Mouse (Mus musculus) intestine, postnatal 0 days (tissue): ENCODE data around the gene Cited2. TPM values are rescaled to one million over a fixed set of nuclear protein-coding genes. Genes with fewer than 3 reads are reported as not detected.

Experiments
- ATAC-seq: fragments of 200-750 bp; cut with Nextera tagmentation; 2 replicates; pipeline ENCODE4 v1.8.0; 2017; ENCODE audit warnings: mild to moderate bottlenecking, moderate TSS enrichment, moderate library complexity
- H3K27ac ChIP-seq: fragments of 300-500 bp; sonication (generic); 2 replicates; pipeline ENCODE4 v1.5.1; 2014; ENCODE audit warnings: mild to moderate bottlenecking, low read depth, low read length, moderate library complexity
- H3K27me3 ChIP-seq: fragments of 300-500 bp; sonication (generic); replicated peaks from 2 replicates; pipeline ENCODE4 v1.6.1; 2014; ENCODE audit warnings: low read length, mixed read lengths; ENCODE audit not compliant: control insufficient read depth, insufficient read depth
- H3K36me3 ChIP-seq: fragments of 300-500 bp; sonication (generic); 2 replicates; pipeline ENCODE4 v1.6.1; 2014; ENCODE audit warnings: mild to moderate bottlenecking, moderate library complexity; ENCODE audit not compliant: control insufficient read depth, insufficient read depth
- H3K4me1 ChIP-seq: fragments of 300-500 bp; sonication (generic); replicated peaks from 2 replicates; pipeline ENCODE4 v1.6.1; 2014; ENCODE audit warnings: antibody characterized with exemption, low read length, mixed read lengths; ENCODE audit not compliant: control insufficient read depth, insufficient read depth
- H3K4me2 ChIP-seq: fragments of 300-500 bp; sonication (generic); replicated peaks from 2 replicates; pipeline ENCODE4 v1.6.1; 2014; ENCODE audit warnings: low read depth, mild to moderate bottlenecking, moderate library complexity
- H3K4me3 ChIP-seq: fragments of 300-500 bp; sonication (generic); 2 replicates; pipeline ENCODE4 v1.5.1; 2014; ENCODE audit warnings: low read depth, low read length
- H3K9ac ChIP-seq: fragments of 300-500 bp; sonication (generic); 2 replicates; pipeline ENCODE4 v1.6.1; 2014; ENCODE audit warnings: mild to moderate bottlenecking, low read depth, low read length
- H3K9me3 ChIP-seq: fragments of 300-500 bp; sonication (generic); 2 replicates; pipeline ENCODE4 v1.6.1; 2016; ENCODE audit warnings: mixed run types; ENCODE audit not compliant: control insufficient read depth
- CTCF ChIP-seq: sonication (generic); IDR thresholded peaks from 2 replicates; pipeline ENCODE4 v1.5.1; 2016; ENCODE audit warnings: low read depth, mild to moderate bottlenecking, control low read depth, antibody characterized with exemption, moderate library complexity
- WGBS: fragments of 180-500 bp; shearing (Covaris S2); extraction: QIAGEN DNeasy Blood & Tissue Kit; methylation state at CpG from one replicate; pipeline ENCODE4 v1.1.7; 2014; 5-methylcytosine and 5-hydroxymethylcytosine counted together
- polyA plus RNA-seq: library from polyadenylated mRNA; unstranded; fragments of >200 nt; fragmentation: Nextera tagmentation; extraction: Ambion mirVana; gene quantifications from 2 replicates; pipeline ENCODE4 v1.2.1, GENCODE M21; 2015

Gene Cited2
- polyA plus RNA-seq, 1 experiment from 2014 or later: 47.0 TPM

GRCm38 (mm10) chr10:17742581-17742980 is 19.6 kb downstream of the Cited2 start:
- Histone ChIP-seq H3K9me3 (no peaks in the 10 kb centered on the region), H3K36me3 (no peaks in the 10 kb centered on the region), H3K4me1 (no peaks in the 10 kb centered on the region), H3K27ac (no peak overlapping the region), H3K27me3 (no peaks in the 10 kb centered on the region), H3K4me2 (no peak overlapping the region), H3K9ac (no peak overlapping the region), H3K4me3 (no peak overlapping the region)
- ATAC-seq: no peak
- WGBS: 97% methylated on average over 2 of the region's 2 CpGs
- no peak for TF ChIP-seq CTCF

- H3K4me3 ChIP-seq: no peak overlapping the region
- ATAC-seq: no peak
- no peak overlapping the region for H3K9ac ChIP-seq
- H3K27ac ChIP-seq: no peak overlapping the region
- no peak for TF ChIP-seq CTCF
- H3K9me3 ChIP-seq: no peaks in the 10 kb centered on the region
- WGBS: 79% methylated on average over 5 of the region's 5 CpGs
- no peaks in the 10 kb centered on the region for H3K27me3 ChIP-seq
- no peaks in the 10 kb centered on the region for H3K36me3 ChIP-seq
- no peak overlapping the region for H3K4me2 ChIP-seq
- H3K4me1 ChIP-seq: no peaks in the 10 kb centered on the region
Measured at GRCm38 (mm10) chr10:17752478-17752877, 29.5 kb downstream of the Cited2 start.

DNA sequence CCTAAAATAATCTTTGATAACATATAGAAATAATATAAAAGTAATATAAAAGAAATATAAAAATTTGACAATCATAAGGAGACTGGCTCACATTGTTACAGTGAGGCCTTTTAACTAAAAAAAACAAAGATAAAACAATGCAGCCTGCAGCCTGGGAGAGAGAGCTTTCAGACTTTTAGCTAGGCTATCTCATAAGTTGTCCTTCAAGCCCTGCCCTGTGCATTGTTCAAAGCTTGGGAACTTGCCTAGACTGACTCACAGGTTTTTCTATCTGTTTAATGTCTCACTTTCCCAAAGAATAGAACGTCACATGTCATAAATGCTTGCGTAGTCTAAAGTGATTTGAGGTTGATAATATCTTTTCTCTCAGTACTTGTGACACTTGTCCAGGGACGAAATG is 36.8 kb downstream of the Cited2 start:
- ATAC-seq: no peak
- no peaks in the 10 kb centered on the region for H3K27me3 ChIP-seq
- no peak overlapping the region for H3K27ac ChIP-seq
- H3K9me3 ChIP-seq: no peaks in the 10 kb centered on the region
- no peaks in the 10 kb centered on the region for H3K36me3 ChIP-seq
- WGBS: 37% methylated on average over 3 of the region's 3 CpGs
- no peak overlapping the region for H3K4me3 ChIP-seq
- no peak for TF ChIP-seq CTCF
- H3K4me2 ChIP-seq: no peak overlapping the region
- H3K4me1 ChIP-seq: no peaks in the 10 kb centered on the region
- no peak overlapping the region for H3K9ac ChIP-seq

- Histone ChIP-seq H3K4me1 (no peaks in the 10 kb centered on the region), H3K9ac (no peak overlapping the region), H3K4me2 (no peak overlapping the region), H3K4me3 (no peak overlapping the region), H3K36me3 (no peaks in the 10 kb centered on the region), H3K27me3 (no peaks in the 10 kb centered on the region), H3K9me3 (no peaks in the 10 kb centered on the region), H3K27ac (no peak overlapping the region)
- WGBS: 33% methylated on average over 9 of the region's 9 CpGs
- TF ChIP-seq CTCF: peak; percentile 66
- ATAC-seq: peak; percentile 69; the same call in 1 of the 2 replicates
Measured at GRCm38 (mm10) chr10:17760750-17761613, 38.0 kb downstream of the Cited2 start.

GRCm38 (mm10) chr10:17761652-17762051 is 38.6 kb downstream of the Cited2 start:
- H3K4me3 ChIP-seq: no peak overlapping the region
- no peak for ATAC-seq
- H3K4me2 ChIP-seq: no peak overlapping the region
- 58% methylated on average over 1 of the region's 1 CpGs for WGBS
- no peak overlapping the region for H3K9ac ChIP-seq
- H3K9me3 ChIP-seq: no peaks in the 10 kb centered on the region
- no peaks in the 10 kb centered on the region for H3K4me1 ChIP-seq
- no peaks in the 10 kb centered on the region for H3K27me3 ChIP-seq
- TF ChIP-seq CTCF: no peak
- H3K36me3 ChIP-seq: no peaks in the 10 kb centered on the region
- no peak overlapping the region for H3K27ac ChIP-seq

DNA sequence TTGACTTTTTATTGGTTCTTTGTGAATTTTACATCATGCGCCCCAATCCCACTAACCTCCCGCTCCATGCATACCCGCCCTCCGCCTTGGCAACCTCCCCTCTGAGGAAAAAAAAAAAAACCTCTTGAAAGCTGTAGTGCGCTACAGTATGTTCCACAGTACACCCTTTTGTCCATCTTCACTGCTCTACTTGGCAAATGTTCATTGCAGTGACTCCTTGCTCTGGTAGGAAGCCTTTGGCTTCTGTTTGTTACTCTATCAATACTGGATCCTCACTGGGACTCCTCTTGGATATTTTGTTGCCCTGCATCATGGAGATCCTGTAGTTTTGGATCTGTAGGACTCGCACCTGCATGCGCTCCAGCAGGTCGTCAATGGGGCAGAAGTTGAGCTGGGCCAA is 39.9 kb downstream of the Cited2 start:
- no peak overlapping the region for H3K27ac ChIP-seq
- no peaks in the 10 kb centered on the region for H3K4me1 ChIP-seq
- ATAC-seq: no peak
- H3K36me3 ChIP-seq: no peaks in the 10 kb centered on the region
- TF ChIP-seq CTCF: no peak
- no peak overlapping the region for H3K4me3 ChIP-seq
- no peaks in the 10 kb centered on the region for H3K9me3 ChIP-seq
- H3K9ac ChIP-seq: no peak overlapping the region
- H3K27me3 ChIP-seq: no peaks in the 10 kb centered on the region
- no peak overlapping the region for H3K4me2 ChIP-seq
- WGBS: 96% methylated on average over 8 of the region's 8 CpGs
